In the genomic region with DNA sequence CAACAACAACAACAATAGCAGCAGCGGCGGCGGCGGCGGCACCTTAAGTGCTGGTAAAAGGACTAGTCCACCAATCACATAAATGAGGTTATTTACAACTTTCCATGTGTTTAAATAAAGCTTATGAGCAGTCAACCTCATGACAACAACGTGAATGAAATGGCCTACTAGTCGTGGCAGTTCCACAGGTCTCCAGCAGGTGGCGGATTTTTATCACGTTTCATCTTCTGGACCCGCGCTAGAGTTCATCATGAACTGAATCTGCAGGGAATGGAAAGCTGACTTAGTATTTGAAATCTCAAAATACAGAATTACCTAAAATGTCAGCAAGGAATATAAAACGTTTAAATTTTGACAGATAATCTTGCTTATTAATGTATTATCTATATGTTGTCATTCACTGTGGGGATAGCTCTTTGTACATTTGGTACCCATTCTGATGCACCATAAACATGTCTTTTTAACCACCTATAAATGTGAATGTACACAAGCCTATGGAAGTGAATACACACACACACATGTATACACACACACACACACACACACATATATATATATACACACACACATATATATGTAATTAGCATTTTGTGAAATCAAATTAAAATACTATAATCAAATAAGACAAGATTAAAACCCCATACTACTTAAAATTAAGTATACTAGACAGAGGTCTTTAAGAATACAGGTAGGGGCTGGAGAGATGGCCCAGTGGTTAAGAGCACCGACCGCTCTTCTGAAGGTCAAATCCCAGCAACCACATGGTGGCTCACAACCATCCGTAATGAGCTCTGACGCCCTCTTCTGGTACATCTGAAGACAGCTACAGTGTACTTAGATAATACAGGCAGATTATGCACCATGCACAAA, we compare ENCODE assay signal across 8 mouse cellular contexts. TPM values are rescaled to one million over a fixed set of nuclear protein-coding genes. Genes with fewer than 3 reads are reported as not detected.
DNase-seq lines count a peak whose midpoint lies in the region; ATAC-seq and TF ChIP-seq lines count a peak whose summit lies in the region.

No protein-coding gene starts in this region.

- peak; percentile 58; the same call in 1 of the 2 replicates for ATAC-seq in neutrophil, adult 5-6 weeks (ENCODE audit: extremely low read depth, insufficient number of reproducible peaks, low FRiP score, poor library complexity, severe bottlenecking)

- no peaks in the 10 kb centered on the region for H3K27me3 ChIP-seq in E14TG2a.4 (ENCODE audit: insufficient read depth, low read length)

- no peaks in the 10 kb centered on the region for H3K9me3 ChIP-seq in E14TG2a.4 (ENCODE audit: low read length)

- H3K4me1 ChIP-seq in E14TG2a.4 (replicated peaks; ENCODE audit: low read depth, low read length) = peaks cover 14% of the 10 kb centered on the region; the same call in 1 of the 2 replicates

- TF ChIP-seq CTCF in E14TG2a.4 (conservative IDR thresholded peaks at IDR 0.05; ENCODE audit: low read length) = peak; percentile 94

- no peak overlapping the region for H3K4me3 ChIP-seq in E14TG2a.4 (replicated peaks; ENCODE audit: low read length)

- no peaks in the 10 kb centered on the region for H3K36me3 ChIP-seq in E14TG2a.4 (ENCODE audit: insufficient read depth, low read length)

- peak; percentile 44 for DNase-seq in adrenal gland, adult 8-10 months
- DNase-seq in embryo, embryonic 11 days = peak; percentile 79
- DNase-seq in heart, adult 8-10 months (ENCODE audit: low spot score) = peak; percentile 68
- peak; percentile 70 to 87 for DNase-seq in kidney, postnatal 36 days
- DNase-seq in lung, adult 18-20 months = peak; percentile 57 to 61
- DNase-seq in thymus, postnatal 25 days = peak; percentile 81

RNA-seq across cellular contexts. Expression of a gene that starts 49.1 kb away (rescaled TPM):
- 10 to 100 TPM; 63.6 to 72.6 (median 67.7) TPM for total RNA-seq in adrenal gland, adult 8-10 months (2022)
- 10 to 100 TPM; 25.5 to 33.5 (median 28.4) TPM for total RNA-seq in heart, adult 8-10 months (2022)
- 43.8 and 44.4 TPM in 2 replicates for total RNA-seq in neutrophil, adult 5-6 weeks (2017)
